Mouse (Mus musculus): ENCODE measurements at regions not wholly inside any gene's neighbourhood (a gene's known extent, or its start where the extent isn't known, plus 50 kb on each side); places are given as distances from the start of the nearest gene placed in this dataset.

GRCm38 (mm10) chr4:4556126-4556525, 237.0 kb downstream of the Impad1 start:
- Histone ChIP-seq H3K9me3 (no peaks in the 10 kb centered on the region), H3K27ac (no peak overlapping the region), H3K4me2 (replicated peaks) (no peak overlapping the region), H3K4me3 (replicated peaks) (no peak overlapping the region), H3K4me1 (replicated peaks) (no peaks in the 10 kb centered on the region), H3K36me3 (no peaks in the 10 kb centered on the region), H3K27me3 (replicated peaks) (no peaks in the 10 kb centered on the region), H3K9ac (no peak overlapping the region)
- ATAC-seq, result no peak
- WGBS, result 61% methylated on average over 12 of the region's 12 CpGs

GRCm38 (mm10) chr4:4550301-4550700, 242.9 kb downstream of the Impad1 start:
- H3K9ac ChIP-seq, result no peak overlapping the region
- no peaks in the 10 kb centered on the region for H3K9me3 ChIP-seq
- ATAC-seq, result no peak

GRCm38 (mm10) chr4:4549893-4550292, 243.3 kb downstream of the Impad1 start:
- no peak overlapping the region for H3K4me2 ChIP-seq (replicated peaks)
- H3K4me3 ChIP-seq (replicated peaks), result no peak overlapping the region
- no peaks in the 10 kb centered on the region for H3K4me1 ChIP-seq (replicated peaks)
- no peak overlapping the region for H3K27ac ChIP-seq
- no peak for ATAC-seq
- no peaks in the 10 kb centered on the region for H3K36me3 ChIP-seq
- 86% methylated on average over 4 of the region's 4 CpGs for WGBS
- H3K9ac ChIP-seq, result no peak overlapping the region
- H3K27me3 ChIP-seq (replicated peaks), result no peaks in the 10 kb centered on the region
- no peaks in the 10 kb centered on the region for H3K9me3 ChIP-seq

More at GRCm38 (mm10) chr4:4550301-4550700, 242.9 kb downstream of the Impad1 start:
- Histone ChIP-seq H3K4me2 (replicated peaks) (no peak overlapping the region), H3K4me1 (replicated peaks) (no peaks in the 10 kb centered on the region), H3K27ac (no peak overlapping the region), H3K36me3 (no peaks in the 10 kb centered on the region), H3K27me3 (replicated peaks) (no peaks in the 10 kb centered on the region), H3K4me3 (replicated peaks) (no peak overlapping the region)
- WGBS, result 84% methylated on average over 5 of the region's 5 CpGs

- Histone ChIP-seq H3K4me2 (replicated peaks) (no peak overlapping the region), H3K4me3 (replicated peaks) (no peak overlapping the region), H3K27me3 (replicated peaks) (no peaks in the 10 kb centered on the region), H3K27ac (no peak overlapping the region), H3K9me3 (no peaks in the 10 kb centered on the region), H3K36me3 (no peaks in the 10 kb centered on the region), H3K4me1 (replicated peaks) (no peaks in the 10 kb centered on the region), H3K9ac (no peak overlapping the region)
- ATAC-seq, result no peak
- 39% methylated on average over 2 of the region's 2 CpGs for WGBS
These were observed 255.9 kb downstream of the Impad1 start for GRCm38 (mm10) chr4:4537172-4537753.

- no peaks in the 10 kb centered on the region for H3K9me3 ChIP-seq
- no peaks in the 10 kb centered on the region for H3K27me3 ChIP-seq (replicated peaks)
- no peak overlapping the region for H3K4me3 ChIP-seq (replicated peaks)
- H3K36me3 ChIP-seq, result no peaks in the 10 kb centered on the region
- no peak overlapping the region for H3K9ac ChIP-seq
- no peak overlapping the region for H3K4me2 ChIP-seq (replicated peaks)
- ATAC-seq, result no peak
- H3K27ac ChIP-seq, result no peak overlapping the region
- 53% methylated on average over 4 of the region's 4 CpGs for WGBS
- H3K4me1 ChIP-seq (replicated peaks), result no peaks in the 10 kb centered on the region
These were observed 261.0 kb downstream of the Impad1 start for GRCm38 (mm10) chr4:4532196-4532595.

GRCm38 (mm10) chr4:4528311-4528710, 264.8 kb downstream of the Impad1 start:
- H3K36me3 ChIP-seq, result no peaks in the 10 kb centered on the region
- 85% methylated on average over 12 of the region's 12 CpGs for WGBS

GRCm38 (mm10) chr4:4521757-4522156, 271.4 kb downstream of the Impad1 start:
- Histone ChIP-seq H3K27ac (no peak overlapping the region), H3K9ac (no peak overlapping the region), H3K27me3 (replicated peaks) (no peaks in the 10 kb centered on the region), H3K4me1 (replicated peaks) (no peaks in the 10 kb centered on the region), H3K36me3 (no peaks in the 10 kb centered on the region), H3K4me2 (replicated peaks) (no peak overlapping the region), H3K9me3 (no peaks in the 10 kb centered on the region), H3K4me3 (replicated peaks) (no peak overlapping the region)
- ATAC-seq, result no peak
- 68% methylated on average over 2 of the region's 2 CpGs for WGBS

More at GRCm38 (mm10) chr4:4528311-4528710, 264.8 kb downstream of the Impad1 start:
- H3K4me1 ChIP-seq (replicated peaks), result no peaks in the 10 kb centered on the region
- no peak overlapping the region for H3K27ac ChIP-seq
- H3K9ac ChIP-seq, result no peak overlapping the region
- ATAC-seq, result no peak
- no peaks in the 10 kb centered on the region for H3K9me3 ChIP-seq
- no peaks in the 10 kb centered on the region for H3K27me3 ChIP-seq (replicated peaks)
- no peak overlapping the region for H3K4me3 ChIP-seq (replicated peaks)
- H3K4me2 ChIP-seq (replicated peaks), result no peak overlapping the region

- Histone ChIP-seq H3K9me3 (no peaks in the 10 kb centered on the region), H3K27me3 (replicated peaks) (no peaks in the 10 kb centered on the region), H3K36me3 (no peaks in the 10 kb centered on the region), H3K4me1 (replicated peaks) (no peaks in the 10 kb centered on the region), H3K27ac (no peak overlapping the region), H3K4me3 (replicated peaks) (no peak overlapping the region), H3K4me2 (replicated peaks) (no peak overlapping the region), H3K9ac (no peak overlapping the region)
- no peak for ATAC-seq
- 72% methylated on average over 2 of the region's 2 CpGs for WGBS
These were observed 274.4 kb downstream of the Impad1 start for GRCm38 (mm10) chr4:4518741-4519140.

GRCm38 (mm10) chr4:4513351-4513750, 279.8 kb downstream of the Impad1 start:
- no peaks in the 10 kb centered on the region for H3K36me3 ChIP-seq
- no peaks in the 10 kb centered on the region for H3K27me3 ChIP-seq (replicated peaks)
- H3K4me2 ChIP-seq (replicated peaks), result no peak overlapping the region
- H3K27ac ChIP-seq, result no peak overlapping the region
- H3K4me3 ChIP-seq (replicated peaks), result no peak overlapping the region
- no peaks in the 10 kb centered on the region for H3K9me3 ChIP-seq
- H3K9ac ChIP-seq, result no peak overlapping the region
- H3K4me1 ChIP-seq (replicated peaks), result 0 out of 2 replicates have a peak, but pooled peaks cover 2% of the 10 kb centered on the region
- no peak for ATAC-seq

GRCm38 (mm10) chr4:4510180-4510920, 282.8 kb downstream of the Impad1 start:
- Histone ChIP-seq H3K9me3 (no peaks in the 10 kb centered on the region), H3K27me3 (replicated peaks) (no peaks in the 10 kb centered on the region), H3K27ac (no peak overlapping the region), H3K4me2 (replicated peaks) (no peak overlapping the region), H3K4me3 (replicated peaks) (no peak overlapping the region), H3K4me1 (replicated peaks) (0 out of 2 replicates have a peak, but pooled peaks cover 2% of the 10 kb centered on the region), H3K36me3 (no peaks in the 10 kb centered on the region), H3K9ac (no peak overlapping the region)
- ATAC-seq, result no peak
- 76% methylated on average over 2 of the region's 2 CpGs for WGBS

GRCm38 (mm10) chr4:4509296-4509695, 283.9 kb downstream of the Impad1 start:
- H3K4me2 ChIP-seq (replicated peaks), result no peak overlapping the region
- no peaks in the 10 kb centered on the region for H3K9me3 ChIP-seq
- no peak overlapping the region for H3K27ac ChIP-seq
- 0 out of 2 replicates have a peak, but pooled peaks cover 2% of the 10 kb centered on the region for H3K4me1 ChIP-seq (replicated peaks)
- no peak overlapping the region for H3K4me3 ChIP-seq (replicated peaks)
- H3K27me3 ChIP-seq (replicated peaks), result no peaks in the 10 kb centered on the region
- ATAC-seq, result no peak
- no peaks in the 10 kb centered on the region for H3K36me3 ChIP-seq
- H3K9ac ChIP-seq, result no peak overlapping the region
- 72% methylated on average over 3 of the region's 3 CpGs for WGBS

GRCm38 (mm10) chr4:4497199-4497598, 296.0 kb downstream of the Impad1 start:
- WGBS, result 73% methylated on average over 1 of the region's 1 CpGs
- ATAC-seq, result no peak
- Histone ChIP-seq H3K4me2 (replicated peaks) (no peak overlapping the region), H3K27ac (no peak overlapping the region), H3K9ac (no peak overlapping the region), H3K4me3 (replicated peaks) (no peak overlapping the region), H3K36me3 (no peaks in the 10 kb centered on the region), H3K9me3 (no peaks in the 10 kb centered on the region), H3K27me3 (replicated peaks) (no peaks in the 10 kb centered on the region), H3K4me1 (replicated peaks) (no peaks in the 10 kb centered on the region)

- Histone ChIP-seq H3K36me3 (no peaks in the 10 kb centered on the region), H3K9ac (no peak overlapping the region), H3K4me1 (replicated peaks) (no peaks in the 10 kb centered on the region), H3K27me3 (replicated peaks) (no peaks in the 10 kb centered on the region), H3K4me2 (replicated peaks) (no peak overlapping the region), H3K9me3 (no peaks in the 10 kb centered on the region), H3K4me3 (replicated peaks) (no peak overlapping the region), H3K27ac (no peak overlapping the region)
- ATAC-seq, result no peak
- 51% methylated on average over 4 of the region's 4 CpGs for WGBS
These were observed 297.0 kb downstream of the Impad1 start for GRCm38 (mm10) chr4:4496181-4496580.

Measured in intestine, embryonic 15.5 days (tissue).